Mouse (Mus musculus) adrenal gland, postnatal 14 days (tissue): ENCODE results near the gene Flot1. TPM values are rescaled to one million over a fixed set of nuclear protein-coding genes. Genes with fewer than 3 reads are reported as not detected.

Source experiments
- DNase-seq: peaks from one replicate; pipeline ENCODE4 v3.0.0; 2021; ENCODE audit warnings: mixed read lengths
- microRNA-seq, 2 experiments: library from miRNA; unstranded; fragments of <30 nt; microRNA quantifications; one replicate each; pipeline ENCODE4 v1.2.0; 2021
- total RNA-seq: library from RNA; stranded (reverse); gene quantifications from 2 replicates; pipeline ENCODE4 v1.2.3, GENCODE M21; 2021

Gene Flot1
- total RNA-seq, 1 experiment from 2014 or later: 52.4 TPM

GRCm38 (mm10) chr17:35868165-35868820 lies 45.3 kb downstream of the Flot1 start:
- peak; percentile 58 for DNase-seq

- DNase-seq: no peak
These were observed 45.9 kb downstream of the Flot1 start for GRCm38 (mm10) chr17:35868961-35869345.

GRCm38 (mm10) chr17:35869346-35870067 lies 46.5 kb downstream of the Flot1 start:
- DNase-seq: peak; percentile 67

- peak; percentile 77 for DNase-seq
These were observed 47.3 kb downstream of the Flot1 start for GRCm38 (mm10) chr17:35870151-35870883.

GRCm38 (mm10) chr17:35870884-35871696 lies 48.1 kb downstream of the Flot1 start:
- DNase-seq: peak; percentile 70

- DNase-seq: peak; percentile 95
These were observed 50.9 kb downstream of the Flot1 start for GRCm38 (mm10) chr17:35873774-35874519.

- no peak for DNase-seq
These were observed 51.7 kb downstream of the Flot1 start for GRCm38 (mm10) chr17:35874721-35875120.

GRCm38 (mm10) chr17:35879245-35880057 lies 56.4 kb downstream of the Flot1 start, which contains the start of gene Dhx16:
Gene Dhx16 (plus strand): TSS chr17:35879819.
- peak; percentile 96 for DNase-seq

Small RNA genes lying within 50 kb of the gene (microRNA-seq; reads per million reads assigned to microRNA genes)
- gene Gm28033: 0.43 to 1.1 reads per million in 2 experiments

Other genes with a start within 250 kb of the Flot1 start
- not detected in 2 replicates for gene Sfta2, start 221.7 kb upstream of the Flot1 start, total RNA-seq
- gene Gm9573, start 196.6 kb upstream of the Flot1 start, total RNA-seq: not detected in 2 replicates
- not detected in 2 replicates for gene Mucl3, start 179.5 kb upstream of the Flot1 start, total RNA-seq
- 49.6 and 52.0 TPM in 2 replicates for gene Vars2, start 155.6 kb upstream of the Flot1 start, total RNA-seq
- gene Gtf2h4, start 149.5 kb upstream of the Flot1 start, total RNA-seq: 24.3 and 24.7 TPM in 2 replicates
- 36.3 and 36.4 TPM in 2 replicates for gene Ddr1, start 118.6 kb upstream of the Flot1 start, total RNA-seq
- 12.7 and 26.3 TPM in 2 replicates for gene Ier3, start 1.5 kb upstream of the Flot1 start, total RNA-seq
- 285 and 320 TPM in 2 replicates for gene Tubb5, start 15.1 kb downstream of the Flot1 start, total RNA-seq
- 20.6 and 21.9 TPM in 2 replicates for gene Mdc1, start 18.3 kb downstream of the Flot1 start, total RNA-seq
- gene Nrm, start 38.1 kb downstream of the Flot1 start, total RNA-seq: 10.6 and 15.9 TPM in 2 replicates
- 29.5 and 44.4 TPM in 2 replicates for gene Ppp1r18, start 42.4 kb downstream of the Flot1 start, total RNA-seq
- 40.2 and 41.1 TPM in 2 replicates for gene Dhx16, start 56.6 kb downstream of the Flot1 start, total RNA-seq
- gene 2310061I04Rik, start 74.2 kb downstream of the Flot1 start, total RNA-seq: 73.6 and 79.5 TPM in 2 replicates
- 29.0 and 31.5 TPM in 2 replicates for gene Atat1, start 86.8 kb downstream of the Flot1 start, total RNA-seq
- gene Mrps18b, start 93.2 kb downstream of the Flot1 start, total RNA-seq: 108 and 114 TPM in 2 replicates
- 91.4 and 97.7 TPM in 2 replicates for gene Ppp1r10, start 93.2 kb downstream of the Flot1 start, total RNA-seq
- 92.5 and 100 TPM in 2 replicates for gene Abcf1, start 146.5 kb downstream of the Flot1 start, total RNA-seq
- gene Gnl1, start 156.6 kb downstream of the Flot1 start, total RNA-seq: 42.7 and 48.7 TPM in 2 replicates
- 24.3 and 24.7 TPM in 2 replicates for gene Prr3, start 157.0 kb downstream of the Flot1 start, total RNA-seq
- gene H2-T24, start 197.3 kb downstream of the Flot1 start, total RNA-seq: 4.6 and 8.2 TPM in 2 replicates
- gene H2-T23, start 209.6 kb downstream of the Flot1 start, total RNA-seq: 44.2 and 52.7 TPM in 2 replicates
- gene H2-T22, start 219.5 kb downstream of the Flot1 start, total RNA-seq: 23.3 and 27.6 TPM in 2 replicates
- gene Gm6034, start 219.7 kb downstream of the Flot1 start, total RNA-seq: not detected in 2 replicates
- gene Gm11127, start 235.1 kb downstream of the Flot1 start, total RNA-seq: 2.2 and 3.0 TPM in 2 replicates